Mouse (Mus musculus) erythroblast, embryonic 14.5 days (primary cell): Measurements from ENCODE around the gene Hnrnpa3.

Experiments used
- GATA1 ChIP-seq: IDR thresholded peaks from 2 replicates; pipeline ENCODE4 v1.6.1; 2012; ENCODE audit warnings: low read length, inconsistent platforms, mixed read lengths
- TAL1 ChIP-seq: IDR thresholded peaks from 3 replicates; pipeline ENCODE4 v1.6.1; 2012; ENCODE audit warnings: low read length, inconsistent platforms, mixed read lengths

DNA sequence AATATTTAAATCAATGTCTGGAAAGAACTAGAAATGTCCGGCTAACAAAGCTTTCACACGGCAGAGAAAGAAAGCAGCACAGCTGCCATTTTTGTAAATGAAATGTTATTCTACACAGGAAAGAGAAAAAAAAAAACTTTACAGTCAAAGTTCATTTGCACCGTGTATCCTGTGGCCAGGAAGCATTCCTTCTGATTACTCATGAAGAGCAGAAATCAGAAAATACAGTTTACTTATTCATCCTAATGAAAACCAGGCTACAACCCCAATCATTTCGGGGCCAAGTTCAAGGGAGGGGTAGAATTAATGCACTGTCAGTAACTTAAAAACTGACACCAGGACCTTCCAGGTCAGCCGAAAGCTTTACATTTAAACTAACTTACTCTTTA, 43.5 kb downstream of the Hnrnpa3 start:
- TF ChIP-seq GATA1 (no peak), TAL1 (no peak)
